Mouse (Mus musculus): ENCODE data around the gene Hgfac.

DNA sequence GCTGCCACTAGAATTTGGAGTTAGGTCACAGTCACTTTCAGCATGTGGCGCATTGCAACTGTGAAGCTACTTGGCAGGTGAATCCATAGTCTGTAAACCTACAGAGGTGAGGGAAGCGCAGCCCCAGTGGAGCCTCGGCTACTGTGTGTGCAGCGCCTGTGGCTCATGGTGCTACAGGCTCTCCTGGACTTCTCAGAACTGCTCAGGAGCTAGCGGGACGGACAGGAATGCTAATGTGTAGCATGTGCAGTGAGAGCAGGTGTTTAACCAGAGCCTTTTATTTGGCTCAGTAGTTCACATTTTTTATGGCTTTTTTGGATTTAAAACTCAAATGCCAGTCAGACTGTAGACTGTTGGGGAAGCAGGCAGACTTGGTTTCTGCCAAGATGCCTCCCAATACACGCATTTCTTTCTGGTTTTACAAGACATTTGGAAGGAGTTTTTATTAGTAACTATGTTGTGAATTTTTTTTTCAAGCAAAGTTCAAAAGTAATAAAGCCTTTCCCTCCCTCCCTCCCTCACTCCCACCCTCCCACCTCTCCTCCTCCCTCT lies 37.6 kb upstream of the Hgfac start:
- TF ChIP-seq POLR2A (IDR thresholded peaks at IDR 0.05; ENCODE audit: borderline replicate concordance, low read depth, low read length) (no peak), CTCF (IDR thresholded peaks at IDR 0.05; ENCODE audit: low read depth, low read length) (no peak)

All from bone marrow macrophage, adult 2 months (primary cell).